Mouse (Mus musculus) liver, adult 2 months (tissue): Measurements from ENCODE around the gene Iyd. TPM values are rescaled to one million over a fixed set of nuclear protein-coding genes. Genes with fewer than 3 reads are reported as not detected.

Experiments used
- DNase-seq: peaks from one replicate; pipeline ENCODE4 v3.0.0-alpha.2; 2011; ENCODE audit warnings: low read depth, low spot score; ENCODE audit errors: extremely low read depth
- H3K27ac ChIP-seq: fragments of 200-500 bp; replicated peaks from 2 replicates; pipeline ENCODE4 v1.5.1; 2012; ENCODE audit warnings: low read depth, mild to moderate bottlenecking, control low read depth, inconsistent platforms, low read length; ENCODE audit not compliant: insufficient read depth
- H3K27me3 ChIP-seq: fragments of 200-500 bp; 2 replicates; pipeline ENCODE4 v1.6.1; 2012; ENCODE audit warnings: mild to moderate bottlenecking, moderate library complexity, low read length, inconsistent platforms; ENCODE audit not compliant: control insufficient read depth, insufficient read depth
- H3K36me3 ChIP-seq: fragments of 200-500 bp; 2 replicates; pipeline ENCODE4 v1.6.1; 2012; ENCODE audit warnings: low read length, inconsistent platforms; ENCODE audit not compliant: control insufficient read depth, insufficient read depth
- H3K4me1 ChIP-seq: fragments of 200-500 bp; 2 replicates; pipeline ENCODE4 v1.6.1; 2011; ENCODE audit warnings: low read length; ENCODE audit not compliant: control insufficient read depth, insufficient read depth
- H3K4me3 ChIP-seq: fragments of 200-500 bp; 2 replicates; pipeline ENCODE4 v1.5.1; 2011; ENCODE audit warnings: low read depth, mild to moderate bottlenecking, control low read depth, low read length, moderate library complexity; ENCODE audit not compliant: insufficient read depth
- H3K79me2 ChIP-seq: fragments of 200-500 bp; 2 replicates; pipeline ENCODE4 v1.6.1; 2012; ENCODE audit warnings: inconsistent platforms, mild to moderate bottlenecking, low read length, moderate library complexity; ENCODE audit not compliant: control insufficient read depth, insufficient read depth
- H3K9ac ChIP-seq: fragments of 200-500 bp; 2 replicates; pipeline ENCODE4 v1.6.1; 2012; ENCODE audit warnings: low read depth, mild to moderate bottlenecking, control low read depth, inconsistent platforms, low read length
- CTCF ChIP-seq: fragments of 200-500 bp; IDR thresholded peaks from 2 replicates; pipeline ENCODE4 v1.5.1; 2011; ENCODE audit warnings: low read depth, low read length, control low read depth
- POLR2A ChIP-seq: fragments of 200-500 bp; IDR thresholded peaks from 2 replicates; pipeline ENCODE4 v1.6.1; 2011; ENCODE audit warnings: low read length, control low read depth; ENCODE audit not compliant: insufficient read depth; ENCODE audit errors: extremely low read depth
- WGBS: fragments of 180-500 bp; shearing (Covaris S2); methylation state at CpG from one replicate; pipeline ENCODE4 v1.1.7; 2018; 5-methylcytosine and 5-hydroxymethylcytosine counted together
- polyA plus RNA-seq: library from polyadenylated mRNA; depleted of rRNA; stranded (reverse); fragments of >200 nt; gene quantifications from 2 replicates; pipeline ENCODE4 v1.2.3, GENCODE M21; 2012
- total RNA-seq: library from RNA; depleted of rRNA; stranded (reverse); fragments of >200 nt; gene quantifications from 2 replicates; pipeline ENCODE4 v1.2.3, GENCODE M21; 2014

The Iyd gene
- total and polyA plus RNA-seq, 2 experiments = 47.7 to 112 TPM

DNA sequence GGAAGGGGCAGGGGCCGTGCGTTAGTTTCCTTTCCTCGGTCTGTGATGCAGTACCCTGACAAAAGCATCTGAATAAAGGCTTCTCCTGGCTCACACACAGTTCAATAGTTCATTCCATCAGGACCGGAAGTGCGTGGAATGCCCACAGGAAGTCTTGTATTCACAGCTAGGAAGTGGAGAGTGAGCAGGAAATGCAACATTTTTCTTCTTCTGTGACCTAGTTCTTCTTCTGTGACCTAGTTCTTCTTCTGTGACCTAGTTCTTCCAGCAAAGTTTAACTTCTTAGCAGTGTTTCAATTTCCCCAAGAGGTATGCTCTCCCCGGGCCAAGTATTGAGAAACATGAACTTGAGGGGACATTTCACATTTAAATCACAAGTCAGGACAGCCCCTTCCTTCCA, 23.6 kb upstream of the Iyd start:
- Histone ChIP-seq H3K27ac (no peak overlapping the region), H3K27me3 (no peaks in the 10 kb centered on the region; the same call in 1 of the 2 replicates)
- 66% methylated on average over 6 of the region's 6 CpGs for WGBS

GRCm38 (mm10) chr10:3523044-3523793, 16.8 kb upstream of the Iyd start:
- H3K9ac ChIP-seq = no peak overlapping the region
- H3K4me3 ChIP-seq = no peak overlapping the region
- no peak for DNase-seq
- no peaks in the 10 kb centered on the region for H3K36me3 ChIP-seq
- H3K79me2 ChIP-seq = no peaks in the 10 kb centered on the region
- WGBS = 73% methylated on average over 6 of the region's 6 CpGs
- H3K27me3 ChIP-seq = no peaks in the 10 kb centered on the region
- no peak overlapping the region for H3K27ac ChIP-seq
- peaks cover 2% of the 10 kb centered on the region; the same call in 1 of the 2 replicates for H3K4me1 ChIP-seq
- TF ChIP-seq CTCF (no peak), POLR2A (no peak)

More for the DNA sequence above, 23.6 kb upstream of the Iyd start:
- Histone ChIP-seq H3K79me2 (no peaks in the 10 kb centered on the region), H3K9ac (no peak overlapping the region), H3K4me1 (no peaks in the 10 kb centered on the region), H3K4me3 (no peak overlapping the region), H3K36me3 (no peaks in the 10 kb centered on the region)
- TF ChIP-seq CTCF = no peak
- no peak for TF ChIP-seq POLR2A
- no peak for DNase-seq

GRCm38 (mm10) chr10:3524513-3524912, 15.5 kb upstream of the Iyd start:
- Histone ChIP-seq H3K27ac (no peak overlapping the region), H3K27me3 (no peaks in the 10 kb centered on the region), H3K4me3 (no peak overlapping the region), H3K79me2 (no peaks in the 10 kb centered on the region), H3K36me3 (no peaks in the 10 kb centered on the region), H3K9ac (no peak overlapping the region), H3K4me1 (peaks cover 2% of the 10 kb centered on the region; the same call in 1 of the 2 replicates)
- WGBS = 80% methylated on average over 3 of the region's 3 CpGs
- no peak for DNase-seq
- TF ChIP-seq POLR2A (no peak), CTCF (no peak)

GRCm38 (mm10) chr10:3525420-3526019, 14.5 kb upstream of the Iyd start:
- DNase-seq = no peak
- Histone ChIP-seq H3K4me3 (no peak overlapping the region), H3K27ac (no peak overlapping the region), H3K27me3 (no peaks in the 10 kb centered on the region), H3K9ac (no peak overlapping the region), H3K36me3 (no peaks in the 10 kb centered on the region), H3K4me1 (peaks cover 2% of the 10 kb centered on the region; the same call in 1 of the 2 replicates), H3K79me2 (no peaks in the 10 kb centered on the region)
- WGBS = 21% methylated on average over 2 of the region's 2 CpGs
- TF ChIP-seq POLR2A = no peak
- no peak for TF ChIP-seq CTCF

GRCm38 (mm10) chr10:3529807-3530206, 10.2 kb upstream of the Iyd start:
- Histone ChIP-seq H3K79me2 (no peaks in the 10 kb centered on the region), H3K27me3 (no peaks in the 10 kb centered on the region), H3K4me3 (no peak overlapping the region), H3K4me1 (peaks cover 2% of the 10 kb centered on the region), H3K9ac (no peak overlapping the region), H3K27ac (no peak overlapping the region), H3K36me3 (no peaks in the 10 kb centered on the region)
- TF ChIP-seq CTCF (no peak), POLR2A (no peak)
- WGBS = 84% methylated on average over 4 of the region's 4 CpGs
- no peak for DNase-seq

DNA sequence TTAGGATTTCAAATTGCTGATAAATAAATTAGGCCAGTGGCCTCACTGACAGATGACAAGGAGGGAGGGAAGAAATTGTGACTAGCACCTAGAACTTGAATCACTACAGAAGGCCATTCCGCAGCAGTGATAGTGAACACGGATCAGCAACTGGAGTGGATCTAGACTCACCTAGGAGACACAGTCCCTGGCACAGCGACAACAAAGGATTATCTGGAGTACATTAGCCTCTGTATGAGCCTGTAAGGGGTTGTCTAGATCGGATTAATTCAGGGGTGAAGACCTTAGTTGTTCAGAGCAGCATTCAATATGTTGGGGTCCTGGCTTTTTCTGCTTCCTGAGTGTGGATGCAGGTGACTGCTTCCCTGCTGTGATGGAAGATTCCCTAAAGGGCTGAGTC, 9.4 kb upstream of the Iyd start:
- H3K4me3 ChIP-seq = no peak overlapping the region
- H3K36me3 ChIP-seq = no peaks in the 10 kb centered on the region
- TF ChIP-seq CTCF (no peak), POLR2A (no peak)
- H3K4me1 ChIP-seq = peaks cover 2% of the 10 kb centered on the region
- DNase-seq = no peak
- H3K79me2 ChIP-seq = no peaks in the 10 kb centered on the region
- H3K27me3 ChIP-seq = no peaks in the 10 kb centered on the region
- 78% methylated on average over 4 of the region's 4 CpGs for WGBS
- H3K27ac ChIP-seq = no peak overlapping the region
- H3K9ac ChIP-seq = no peak overlapping the region
